Mouse (Mus musculus) stomach, postnatal 0 days (tissue): Measurements from ENCODE around the gene Rdh16f2.

Experiments used
- CTCF ChIP-seq: IDR thresholded peaks from 2 replicates; pipeline ENCODE4 v1.5.1; 2016; ENCODE audit warnings: antibody characterized with exemption, low read depth, mild to moderate bottlenecking, moderate library complexity
- EP300 ChIP-seq: optimal IDR thresholded peaks from 2 replicates; pipeline ENCODE3; 2016; ENCODE audit warnings: antibody characterized with exemption

DNA sequence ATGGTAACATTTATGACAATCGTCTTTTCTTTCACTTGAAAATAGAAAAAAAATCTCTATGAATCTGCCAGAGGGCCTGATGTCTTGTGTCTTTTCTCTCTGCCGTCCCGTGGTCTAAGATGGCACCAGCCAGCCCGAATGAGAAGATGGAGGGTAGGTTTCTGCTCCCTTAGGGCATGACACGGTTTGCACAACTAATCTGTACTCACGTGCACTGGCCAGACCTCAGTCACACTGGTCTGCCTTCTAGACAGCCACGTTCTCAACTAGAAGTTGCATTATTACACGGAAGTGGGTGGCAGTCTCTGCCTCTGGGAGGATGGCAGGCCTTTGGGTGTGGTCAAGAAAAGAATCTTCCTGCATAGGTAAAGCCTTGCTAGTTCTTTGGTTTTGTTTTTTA is 56.8 kb downstream of the Rdh16f2 start:
- TF ChIP-seq CTCF (no peak), EP300 (no peak)
